Mouse (Mus musculus) ES-E14 (cell line): Measurements from ENCODE around the gene Mgme1. TPM values are rescaled to one million over a fixed set of nuclear protein-coding genes. Genes with fewer than 3 reads are reported as not detected.
A peak's percentile ranks its signal among the peaks of the same experiment; 100 is the strongest.

ENCODE experiments used
- DNase-seq: peaks from one replicate; pipeline ENCODE4 v3.0.0-alpha.2; 2013; ENCODE audit warnings: low read depth, low spot score
- H3K27ac ChIP-seq: 2 replicates; pipeline ENCODE4 v1.5.1; 2012; ENCODE audit warnings: low read depth, mild to moderate bottlenecking, low read length, moderate library complexity, mixed read lengths; ENCODE audit not compliant: poor library complexity, insufficient read depth, severe bottlenecking
- H3K36me3 ChIP-seq: 2 replicates; pipeline ENCODE4 v1.6.1; 2012; ENCODE audit warnings: mild to moderate bottlenecking, low read length, moderate library complexity, mixed read lengths; ENCODE audit not compliant: control insufficient read depth, poor library complexity, insufficient read depth, severe bottlenecking
- H3K4me1 ChIP-seq, 2 experiments: fragments of 150-350 bp in 1 of 2; sonication (generic) in 1 of 2; 2 replicates each; pipeline ENCODE4 v1.6.1; 2012; ENCODE audit warnings: low read length in 2 of 2, mild to moderate bottlenecking in 1 of 2, mixed read lengths in 1 of 2; ENCODE audit not compliant: control insufficient read depth in 2 of 2, insufficient read depth in 2 of 2, poor library complexity in 1 of 2
- H3K4me3 ChIP-seq, 2 experiments: fragments of 150-350 bp in 1 of 2; sonication (generic) in 1 of 2; 2 replicates each; pipeline ENCODE4 v1.5.1; 2012; ENCODE audit warnings: low read length in 2 of 2, low read depth in 1 of 2, mild to moderate bottlenecking in 1 of 2, mixed read lengths in 1 of 2; ENCODE audit not compliant: insufficient read depth in 1 of 2, poor library complexity in 1 of 2, severe bottlenecking in 1 of 2
- H3K9ac ChIP-seq: 2 replicates; pipeline ENCODE4 v1.6.1; 2012; ENCODE audit warnings: low read depth, mild to moderate bottlenecking, low read length, mixed read lengths; ENCODE audit not compliant: poor library complexity, insufficient read depth, severe bottlenecking
- H3K9me3 ChIP-seq: fragments of 150-350 bp; sonication (generic); 2 replicates; pipeline ENCODE4 v1.6.1; 2012; ENCODE audit warnings: low read depth, mild to moderate bottlenecking, low read length; ENCODE audit not compliant: control insufficient read depth, insufficient read depth
- CHD2 ChIP-seq: IDR thresholded peaks from 2 replicates; pipeline ENCODE4 v1.6.1; 2014; ENCODE audit warnings: mild to moderate bottlenecking, low read depth, low read length, inconsistent platforms
- HCFC1 ChIP-seq: IDR thresholded peaks from 2 replicates; pipeline ENCODE4 v1.6.1; 2012; ENCODE audit warnings: low read length, inconsistent platforms, borderline replicate concordance; ENCODE audit not compliant: insufficient read depth
- MAFK ChIP-seq: IDR thresholded peaks from 2 replicates; pipeline ENCODE4 v1.6.1; 2014; ENCODE audit warnings: mild to moderate bottlenecking, low read depth, low read length, inconsistent platforms; ENCODE audit not compliant: insufficient read depth
- ZC3H11A ChIP-seq: IDR thresholded peaks from 2 replicates; pipeline ENCODE4 v1.6.1; 2012; ENCODE audit warnings: low read depth, mild to moderate bottlenecking, inconsistent platforms, low read length, borderline replicate concordance
- ZNF384 ChIP-seq: IDR thresholded peaks from 2 replicates; pipeline ENCODE4 v1.6.1; 2012; ENCODE audit warnings: low read depth, low read length, inconsistent platforms
- in situ Hi-C, 2 experiments: fragments of 600-800 bp; cut with MboI; formaldehyde crosslinking; loops; one replicate each; pipeline ENCODE4 v1.15.1; 2025; ENCODE audit warnings: low sequenced_read_pairs in 2 of 2, inconsistent platforms in 1 of 2; ENCODE audit not compliant: unreplicated experiment in 2 of 2
- total RNA-seq: library from RNA; depleted of rRNA; stranded (reverse); fragments of 300-350 nt; gene quantifications from 2 replicates; pipeline ENCODE4 v1.2.3, GENCODE M21; 2012

The Mgme1 gene
- total RNA-seq, 1 experiment: 22.4 TPM

- DNase-seq: no peak
- Histone ChIP-seq H3K27ac (no peak overlapping the region), H3K9ac (peak overlapping the region; percentile 34; the same call in 1 of the 2 replicates), H3K36me3 (no peaks in the 10 kb centered on the region), H3K4me1 (peaks cover 0 to 12% of the 10 kb centered on the region in 2 experiments; a peak in 2 of 4 replicates), H3K4me3 (peak overlapping the region; percentile 40 to 47; a peak in 3 of 4 replicates), H3K9me3 (no peaks in the 10 kb centered on the region)
- in situ Hi-C loops: no loop called here
- TF ChIP-seq ZC3H11A: no peak
- no peak for TF ChIP-seq HCFC1
- TF ChIP-seq MAFK: no peak
- no peak for TF ChIP-seq ZNF384
- TF ChIP-seq CHD2: no peak
These were observed 35.3 kb downstream of the Mgme1 start for GRCm38 (mm10) chr2:144305721-144306294.

GRCm38 (mm10) chr2:144308561-144308960, 38.1 kb downstream of the Mgme1 start:
- H3K9me3 ChIP-seq: no peaks in the 10 kb centered on the region
- no peak overlapping the region for H3K27ac ChIP-seq
- no peak overlapping the region for H3K9ac ChIP-seq
- no peaks in the 10 kb centered on the region for H3K36me3 ChIP-seq
- in situ Hi-C loops: no loop called here
- peaks cover 0 to 16% of the 10 kb centered on the region in 2 experiments; a peak in 2 of 4 replicates for H3K4me1 ChIP-seq
- no peak overlapping the region for H3K4me3 ChIP-seq
- TF ChIP-seq ZC3H11A (no peak), ZNF384 (no peak), CHD2 (no peak), MAFK (no peak), HCFC1 (no peak)
- DNase-seq: no peak

GRCm38 (mm10) chr2:144310273-144310672, 39.8 kb downstream of the Mgme1 start:
- Histone ChIP-seq H3K27ac (peak overlapping the region; percentile 40; the same call in 1 of the 2 replicates), H3K4me1 (peaks cover 0 to 16% of the 10 kb centered on the region in 2 experiments; a peak in 2 of 4 replicates), H3K36me3 (no peaks in the 10 kb centered on the region), H3K9me3 (no peaks in the 10 kb centered on the region), H3K9ac (no peak overlapping the region), H3K4me3 (no peak overlapping the region)
- in situ Hi-C loops: no loop called here
- no peak for DNase-seq
- TF ChIP-seq ZNF384 (no peak), HCFC1 (no peak), MAFK (no peak), ZC3H11A (no peak), CHD2 (no peak)

GRCm38 (mm10) chr2:144311372-144311771, 40.9 kb downstream of the Mgme1 start:
- H3K9ac ChIP-seq: no peak overlapping the region
- TF ChIP-seq ZNF384 (no peak), ZC3H11A (no peak), CHD2 (no peak), HCFC1 (no peak), MAFK (no peak)
- no peaks in the 10 kb centered on the region for H3K9me3 ChIP-seq
- in situ Hi-C loops: no loop called here
- H3K36me3 ChIP-seq: no peaks in the 10 kb centered on the region
- H3K27ac ChIP-seq: no peak overlapping the region
- peaks cover 0 to 13% of the 10 kb centered on the region in 2 experiments; a peak in 2 of 4 replicates for H3K4me1 ChIP-seq
- no peak overlapping the region for H3K4me3 ChIP-seq
- DNase-seq: no peak

GRCm38 (mm10) chr2:144324218-144324617, 53.8 kb downstream of the Mgme1 start:
- DNase-seq: no peak
- in situ Hi-C loops: no loop called here
- TF ChIP-seq MAFK: no peak
- TF ChIP-seq HCFC1: no peak
- no peak for TF ChIP-seq CHD2
- TF ChIP-seq ZC3H11A: no peak
- TF ChIP-seq ZNF384: no peak
- H3K4me3 ChIP-seq: no peak overlapping the region
- H3K4me1 ChIP-seq: peaks cover 2 to 3% of the 10 kb centered on the region in 2 experiments; a peak in 3 of 4 replicates
- no peaks in the 10 kb centered on the region for H3K9me3 ChIP-seq
- no peak overlapping the region for H3K9ac ChIP-seq
- no peaks in the 10 kb centered on the region for H3K36me3 ChIP-seq
- H3K27ac ChIP-seq: no peak overlapping the region
